Mouse (Mus musculus) right cerebral cortex, adult 2 months (tissue): ENCODE measurements around the gene Baiap3.

Experiments
- DNase-seq, 2 experiments: peaks; one replicate each; pipeline ENCODE4 v3.0.0; 2021 to 2022; ENCODE audit warnings: low spot score in 2 of 2

Gene Baiap3

DNA sequence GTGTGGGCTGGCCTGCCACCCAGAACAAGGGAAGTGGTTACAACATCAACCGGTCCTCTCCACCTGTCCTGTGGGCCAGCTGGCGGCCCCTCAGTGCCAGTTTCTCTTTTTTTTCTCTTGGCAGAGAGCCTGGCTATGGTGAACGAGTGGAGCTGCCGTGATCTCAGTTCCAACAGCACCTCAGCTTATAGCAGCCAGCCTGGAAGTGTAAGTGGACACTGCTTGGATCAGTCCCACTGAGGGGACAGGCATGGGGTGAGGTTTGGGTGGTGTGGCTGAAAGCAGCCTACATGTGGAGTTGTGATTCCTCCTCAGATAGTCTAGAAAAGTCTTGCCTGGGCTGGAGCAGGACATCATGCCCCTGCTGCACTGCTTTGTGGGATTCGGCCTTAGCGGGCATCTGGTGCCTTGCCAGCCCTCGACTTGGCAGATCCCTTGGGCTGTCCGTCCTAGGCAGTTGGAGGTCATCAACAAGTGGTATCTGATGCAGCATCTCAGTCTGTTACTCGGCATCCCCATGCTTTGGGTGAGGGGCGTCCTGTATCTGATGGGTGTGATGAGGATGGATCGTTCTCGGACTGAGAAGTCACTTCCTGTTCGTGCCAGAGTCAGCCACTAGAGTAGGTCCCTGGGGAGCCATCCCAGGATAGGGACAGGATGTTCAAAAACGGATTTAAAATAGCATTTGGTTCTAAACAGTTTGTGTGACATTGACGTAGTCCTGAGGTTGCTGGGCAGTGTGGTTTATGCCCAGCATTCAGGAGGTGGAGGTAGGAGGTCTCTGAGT, 45.3 kb downstream of the Baiap3 start:
- no peak for DNase-seq

GRCm38 (mm10) chr17:25210006-25210405, 46.2 kb downstream of the Baiap3 start:
- no peak for DNase-seq

GRCm38 (mm10) chr17:25202401-25202800, 53.8 kb downstream of the Baiap3 start:
- no peak for DNase-seq
